Mouse (Mus musculus) MEL (cell line): Measurements from ENCODE around the gene Psmd5. TPM values are rescaled to one million over a fixed set of nuclear protein-coding genes. Genes with fewer than 3 reads are reported as not detected.

Experiments used
- DNase-seq: peaks from one replicate; pipeline ENCODE4 v3.0.0; 2011; ENCODE audit warnings: low read depth, low spot score
- H3K27ac ChIP-seq: 2 replicates; pipeline ENCODE4 v1.5.1; 2012; ENCODE audit warnings: low read depth, mild to moderate bottlenecking, control low read depth, low read length, moderate library complexity; ENCODE audit not compliant: control insufficient read depth
- H3K27me3 ChIP-seq, 2 experiments: fragments of 150-350 bp in 1 of 2; sonication (generic) in 1 of 2; 2 replicates each; pipeline ENCODE4 v1.6.1; 2012; ENCODE audit warnings: low read length in 2 of 2, mild to moderate bottlenecking in 2 of 2, improper control_type of control experiment in 1 of 2, moderate library complexity in 1 of 2; ENCODE audit not compliant: insufficient read depth in 2 of 2, control insufficient read depth in 1 of 2
- H3K36me3 ChIP-seq, 2 experiments: 2 replicates each; pipeline ENCODE4 v1.6.1; 2012 to 2014; ENCODE audit warnings: low read length in 2 of 2, improper control_type of control experiment in 1 of 2, inconsistent platforms in 1 of 2, mild to moderate bottlenecking in 1 of 2; ENCODE audit not compliant: insufficient read depth in 2 of 2, control insufficient read depth in 1 of 2
- H3K4me1 ChIP-seq, 2 experiments: fragments of 150-350 bp in 1 of 2; sonication (generic) in 1 of 2; 2 replicates each; pipeline ENCODE4 v1.6.1; 2012; ENCODE audit warnings: low read length in 2 of 2, improper control_type of control experiment in 1 of 2, mild to moderate bottlenecking in 1 of 2; ENCODE audit not compliant: insufficient read depth in 2 of 2, control insufficient read depth in 1 of 2
- H3K4me3 ChIP-seq, 2 experiments: fragments of 150-350 bp in 1 of 2; sonication (generic) in 1 of 2; 2 replicates each; pipeline ENCODE4 v1.5.1; 2012; ENCODE audit warnings: low read depth in 2 of 2, low read length in 2 of 2, mild to moderate bottlenecking in 2 of 2, moderate library complexity in 2 of 2, control low read depth in 1 of 2, improper control_type of control experiment in 1 of 2; ENCODE audit not compliant: control insufficient read depth in 1 of 2, insufficient read depth in 1 of 2
- H3K79me2 ChIP-seq: 2 replicates; pipeline ENCODE4 v1.6.1; 2012; ENCODE audit warnings: mild to moderate bottlenecking, low read length, moderate library complexity; ENCODE audit not compliant: control insufficient read depth, poor library complexity, insufficient read depth
- H3K9ac ChIP-seq: 2 replicates; pipeline ENCODE4 v1.6.1; 2012; ENCODE audit warnings: low read depth, mild to moderate bottlenecking, control low read depth, low read length, moderate library complexity; ENCODE audit not compliant: control insufficient read depth, poor library complexity, severe bottlenecking
- H3K9me3 ChIP-seq: fragments of 150-350 bp; sonication (generic); replicated peaks from 2 replicates; pipeline ENCODE4 v1.6.1; 2012; ENCODE audit warnings: mild to moderate bottlenecking, low read length, improper control_type of control experiment, moderate library complexity; ENCODE audit not compliant: insufficient read depth
- BHLHE40 ChIP-seq: IDR thresholded peaks from 2 replicates; pipeline ENCODE4 v1.6.1; 2012; ENCODE audit warnings: low read depth, mild to moderate bottlenecking, inconsistent platforms, low read length, improper control_type of control experiment, borderline replicate concordance
- CHD1 ChIP-seq: IDR thresholded peaks from 2 replicates; pipeline ENCODE4 v1.6.1; 2012; ENCODE audit warnings: low read depth, mild to moderate bottlenecking, inconsistent platforms, low read length, improper control_type of control experiment
- CTCF ChIP-seq, 3 experiments: IDR thresholded peaks in 2 of 3; conservative IDR thresholded peaks in 1 of 3; 2 replicates each; pipeline ENCODE4 v1.5.1; 2011 to 2012; ENCODE audit warnings: low read length in 3 of 3, low read depth in 2 of 3, mild to moderate bottlenecking in 2 of 3, improper control_type of control experiment in 1 of 3, inconsistent platforms in 1 of 3, mixed read lengths in 1 of 3, moderate library complexity in 1 of 3; ENCODE audit not compliant: control insufficient read depth in 1 of 3, insufficient read depth in 1 of 3, poor library complexity in 1 of 3, severe bottlenecking in 1 of 3
- E2F4 ChIP-seq: IDR thresholded peaks from 2 replicates; pipeline ENCODE4 v1.6.1; 2011; ENCODE audit warnings: low read depth, low read length, improper control_type of control experiment, borderline replicate concordance
- ELF1 ChIP-seq: IDR thresholded peaks from 2 replicates; pipeline ENCODE4 v1.6.1; 2014; ENCODE audit warnings: low read depth, mild to moderate bottlenecking, inconsistent platforms, low read length, improper control_type of control experiment, moderate library complexity
- EP300 ChIP-seq, 2 experiments: IDR thresholded peaks; 2 replicates each; pipeline ENCODE4 v1.6.1; 2011; ENCODE audit warnings: improper control_type of control experiment in 2 of 2, low read length in 2 of 2, low read depth in 1 of 2, mild to moderate bottlenecking in 1 of 2
- ETS1 ChIP-seq: IDR thresholded peaks from 2 replicates; pipeline ENCODE4 v1.6.1; 2012; ENCODE audit warnings: low read depth, mild to moderate bottlenecking, inconsistent platforms, low read length, improper control_type of control experiment, moderate library complexity
- GABPA ChIP-seq: IDR thresholded peaks from 2 replicates; pipeline ENCODE4 v1.6.1; 2012; ENCODE audit warnings: low read depth, mild to moderate bottlenecking, inconsistent platforms, low read length, improper control_type of control experiment, moderate library complexity
- HCFC1 ChIP-seq: IDR thresholded peaks from 2 replicates; pipeline ENCODE4 v1.6.1; 2012; ENCODE audit warnings: low read depth, mild to moderate bottlenecking, inconsistent platforms, low read length, improper control_type of control experiment, moderate library complexity
- JUND ChIP-seq: IDR thresholded peaks from 2 replicates; pipeline ENCODE4 v1.6.1; 2011; ENCODE audit warnings: low read depth, mild to moderate bottlenecking, improper control_type of control experiment, low read length
- KAT2A ChIP-seq: conservative IDR thresholded peaks from 2 replicates; pipeline ENCODE4 v1.6.1; 2012; ENCODE audit warnings: low read depth, low read length, improper control_type of control experiment, inconsistent platforms
- MAFK ChIP-seq: IDR thresholded peaks from 2 replicates; pipeline ENCODE4 v1.6.1; 2011; ENCODE audit warnings: low read depth, mild to moderate bottlenecking, low read length, improper control_type of control experiment, borderline replicate concordance
- MAZ ChIP-seq: IDR thresholded peaks from 2 replicates; pipeline ENCODE4 v1.6.1; 2012; ENCODE audit warnings: low read depth, mild to moderate bottlenecking, inconsistent platforms, low read length, improper control_type of control experiment
- MEF2A ChIP-seq: IDR thresholded peaks from 2 replicates; pipeline ENCODE4 v1.6.1; 2014; ENCODE audit warnings: low read depth, mild to moderate bottlenecking, inconsistent platforms, low read length, improper control_type of control experiment; ENCODE audit not compliant: poor library complexity, insufficient replicate concordance, severe bottlenecking; ENCODE audit errors: extremely low read depth
- MXI1 ChIP-seq: IDR thresholded peaks from 2 replicates; pipeline ENCODE4 v1.6.1; 2011; ENCODE audit warnings: mild to moderate bottlenecking, low read depth, low read length, improper control_type of control experiment
- MYB ChIP-seq: IDR thresholded peaks from 2 replicates; pipeline ENCODE4 v1.6.1; 2011; ENCODE audit warnings: mild to moderate bottlenecking, low read depth, low read length, improper control_type of control experiment
- MYC ChIP-seq: IDR thresholded peaks from 2 replicates; pipeline ENCODE4 v1.6.1; 2011; ENCODE audit warnings: low read depth, mild to moderate bottlenecking, low read length, improper control_type of control experiment, moderate library complexity
- NELFE ChIP-seq: IDR thresholded peaks from 2 replicates; pipeline ENCODE4 v1.6.1; 2011; ENCODE audit warnings: low read depth, low read length, improper control_type of control experiment
- NRF1 ChIP-seq: IDR thresholded peaks from 2 replicates; pipeline ENCODE4 v1.6.1; 2014; ENCODE audit warnings: low read depth, mild to moderate bottlenecking, inconsistent platforms, low read length, improper control_type of control experiment, moderate library complexity; ENCODE audit not compliant: poor library complexity, insufficient read depth, severe bottlenecking
- POLR2A ChIP-seq, 2 experiments: IDR thresholded peaks; 2 replicates each; pipeline ENCODE4 v1.6.1; 2011 to 2012; ENCODE audit warnings: low read length in 2 of 2, mild to moderate bottlenecking in 2 of 2, control low read depth in 1 of 2, improper control_type of control experiment in 1 of 2, low read depth in 1 of 2, moderate library complexity in 1 of 2; ENCODE audit not compliant: control insufficient read depth in 1 of 2, insufficient read depth in 1 of 2, poor library complexity in 1 of 2
- POLR2AphosphoS2 ChIP-seq: IDR thresholded peaks from 2 replicates; pipeline ENCODE4 v1.6.1; 2011; ENCODE audit warnings: low read length, improper control_type of control experiment
- POLR2AphosphoS5 ChIP-seq: IDR thresholded peaks from 2 replicates; pipeline ENCODE4 v1.6.1; 2012; ENCODE audit warnings: low read depth, borderline replicate concordance, mild to moderate bottlenecking, inconsistent platforms, low read length, moderate library complexity, mixed read lengths
- RAD21 ChIP-seq: IDR thresholded peaks from 2 replicates; pipeline ENCODE4 v1.6.1; 2011; ENCODE audit warnings: mild to moderate bottlenecking, low read depth, low read length, improper control_type of control experiment
- RCOR1 ChIP-seq: IDR thresholded peaks from 2 replicates; pipeline ENCODE4 v1.6.1; 2012; ENCODE audit warnings: low read depth, mild to moderate bottlenecking, inconsistent platforms, low read length, improper control_type of control experiment
- SIN3A ChIP-seq: IDR thresholded peaks from 2 replicates; pipeline ENCODE4 v1.6.1; 2012; ENCODE audit warnings: low read length, improper control_type of control experiment, inconsistent platforms
- SMC3 ChIP-seq: IDR thresholded peaks from 2 replicates; pipeline ENCODE4 v1.6.1; 2011; ENCODE audit warnings: low read depth, low read length, improper control_type of control experiment
- TAL1 ChIP-seq: IDR thresholded peaks from 2 replicates; pipeline ENCODE4 v1.6.1; 2012; ENCODE audit warnings: mild to moderate bottlenecking, inconsistent platforms, low read length, moderate library complexity, mixed read lengths
- TBP ChIP-seq: IDR thresholded peaks from 2 replicates; pipeline ENCODE4 v1.8.0; 2011; ENCODE audit warnings: low read depth, low read length, improper control_type of control experiment
- TCF12 ChIP-seq: IDR thresholded peaks from 2 replicates; pipeline ENCODE4 v1.6.1; 2014; ENCODE audit warnings: low read depth, mild to moderate bottlenecking, inconsistent platforms, low read length, improper control_type of control experiment, moderate library complexity
- UBTF ChIP-seq: IDR thresholded peaks from 2 replicates; pipeline ENCODE4 v1.6.1; 2012; ENCODE audit warnings: low read depth, mild to moderate bottlenecking, inconsistent platforms, low read length, improper control_type of control experiment, moderate library complexity, borderline replicate concordance; ENCODE audit not compliant: insufficient read depth
- USF1 ChIP-seq: IDR thresholded peaks from 2 replicates; pipeline ENCODE4 v1.6.1; 2014; ENCODE audit warnings: low read depth, mild to moderate bottlenecking, inconsistent platforms, low read length, improper control_type of control experiment, moderate library complexity
- USF2 ChIP-seq, 2 experiments: IDR thresholded peaks; 2 replicates each; pipeline ENCODE4 v1.6.1; 2011 to 2012; ENCODE audit warnings: improper control_type of control experiment in 2 of 2, low read length in 2 of 2, borderline replicate concordance in 1 of 2, inconsistent platforms in 1 of 2, low read depth in 1 of 2, mild to moderate bottlenecking in 1 of 2; ENCODE audit not compliant: insufficient read depth in 1 of 2
- ZKSCAN1 ChIP-seq: IDR thresholded peaks from 2 replicates; pipeline ENCODE4 v1.6.1; 2012; ENCODE audit warnings: low read depth, mild to moderate bottlenecking, inconsistent platforms, low read length, improper control_type of control experiment, moderate library complexity
- ZMIZ1 ChIP-seq: IDR thresholded peaks from 2 replicates; pipeline ENCODE4 v1.6.1; 2012; ENCODE audit warnings: low read depth, mild to moderate bottlenecking, inconsistent platforms, low read length, improper control_type of control experiment, moderate library complexity
- ZNF384 ChIP-seq: IDR thresholded peaks from 2 replicates; pipeline ENCODE4 v1.6.1; 2012; ENCODE audit warnings: low read depth, mild to moderate bottlenecking, inconsistent platforms, low read length, improper control_type of control experiment
- polyA plus RNA-seq, 2 experiments: library from polyadenylated mRNA; stranded (reverse) in 1 of 2; unstranded in 1 of 2; fragments of >175 nt in 1 of 2; fragments of >200 nt in 1 of 2; gene quantifications; 2 replicates each; pipeline versions ENCODE4 v1.2.1 to v1.2.4; 2012; ENCODE audit warnings: low replicate concordance in 2 of 2, low read depth in 1 of 2; ENCODE audit not compliant: insufficient read length in 2 of 2, insufficient read depth in 1 of 2, missing spikeins in 1 of 2
- total RNA-seq: library from RNA; depleted of rRNA; stranded (reverse); fragments of 300-350 nt; gene quantifications from 2 replicates; pipeline ENCODE4 v1.2.3, GENCODE M21; 2012

The Psmd5 gene
- total and polyA plus RNA-seq, 3 experiments = 48.1 to 70.3 TPM; not detected in 1

DNA sequence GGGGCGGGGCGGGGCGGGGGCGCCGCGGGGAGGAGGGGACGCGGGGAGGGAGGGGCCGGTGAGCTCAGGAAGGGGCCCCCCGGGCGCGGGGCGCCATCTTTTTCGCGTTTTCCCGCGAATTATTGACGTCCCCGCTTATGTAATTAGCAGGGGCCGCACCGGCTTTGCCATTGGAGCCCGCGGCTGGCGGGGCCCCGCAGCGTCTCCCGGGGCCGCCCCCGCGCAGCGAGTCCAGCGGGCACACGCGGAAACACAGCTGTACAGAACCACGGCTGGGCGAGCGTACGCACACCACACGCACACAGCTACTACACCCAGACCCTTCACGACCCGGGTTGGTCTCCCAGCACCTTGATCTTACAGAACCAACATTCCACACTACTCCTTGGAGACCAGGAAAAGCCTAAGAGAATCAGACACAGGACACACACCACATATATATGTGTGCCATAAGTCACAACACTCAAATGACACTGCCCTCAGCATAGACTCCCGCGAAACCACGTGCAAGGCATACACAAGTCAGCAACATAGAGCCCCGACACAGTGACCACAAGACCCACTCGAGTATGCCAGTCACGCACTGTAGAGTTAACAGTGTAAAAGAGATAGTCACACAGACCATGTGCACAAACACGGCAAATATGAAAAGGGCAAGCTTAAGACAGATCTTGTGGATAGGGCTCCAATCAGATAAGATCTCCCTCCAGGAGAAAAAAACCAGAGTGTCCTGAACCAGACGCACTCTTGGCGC is 39.5 kb upstream of the Psmd5 start:
- H3K9ac ChIP-seq = peak overlapping the region; percentile 97
- H3K4me1 ChIP-seq = peaks cover 0 to 9% of the 10 kb centered on the region in 2 experiments; a peak in 2 of 4 replicates
- no peaks in the 10 kb centered on the region; a peak in 1 of 4 replicates for H3K27me3 ChIP-seq
- H3K79me2 ChIP-seq = peaks cover 5% of the 10 kb centered on the region
- no peaks in the 10 kb centered on the region for H3K9me3 ChIP-seq
- peak overlapping the region; percentile 55 for H3K27ac ChIP-seq
- H3K36me3 ChIP-seq = peaks cover 0 to 4% of the 10 kb centered on the region in 2 experiments; a peak in 1 of 4 replicates
- peak overlapping the region; percentile 65 to 94 for H3K4me3 ChIP-seq
- DNase-seq = peak; percentile 82
- peak; percentile 20; the same call in 1 of the 2 replicates for TF ChIP-seq NRF1
- TF ChIP-seq CHD1 = no peak
- TF ChIP-seq POLR2AphosphoS2 = no peak
- TF ChIP-seq MXI1 = peak; percentile 59
- no peak for TF ChIP-seq SMC3
- TF ChIP-seq TCF12 = no peak; the same call in 1 of the 2 replicates
- TF ChIP-seq ETS1 = no peak
- no peak for TF ChIP-seq GABPA
- TF ChIP-seq ELF1 = no peak
- no peak for TF ChIP-seq USF2 (IDR thresholded peaks at IDR 0.05; ENCODE audit: borderline replicate concordance in 1 of 2, insufficient read depth in 1 of 2, low read depth in 1 of 2, low read length in 2 of 2)
- TF ChIP-seq ZKSCAN1 = no peak
- TF ChIP-seq POLR2A (IDR thresholded peaks at IDR 0.05; ENCODE audit: control insufficient read depth in 1 of 2, insufficient read depth in 1 of 2, low read depth in 1 of 2, low read length in 2 of 2, poor library complexity in 1 of 2) = peak; percentile 61 to 79; a peak in 3 of 4 replicates
- TF ChIP-seq CTCF (IDR thresholded peaks at IDR 0.05 in 2 of 3, conservative IDR thresholded peaks at IDR 0.05 in 1 of 3; ENCODE audit: control insufficient read depth in 1 of 3, insufficient read depth in 1 of 3, low read depth in 2 of 3, low read length in 3 of 3, poor library complexity in 1 of 3, severe bottlenecking in 1 of 3) = no peak
- no peak for TF ChIP-seq KAT2A
- no peak for TF ChIP-seq ZMIZ1
- no peak for TF ChIP-seq RAD21
- peak; percentile 38; the same call in 1 of the 2 replicates for TF ChIP-seq ZNF384
- TF ChIP-seq HCFC1 = peak; percentile 60; the same call in 1 of the 2 replicates
- no peak; the same call in 1 of the 2 replicates for TF ChIP-seq MYC
- peak; percentile 73; the same call in 1 of the 2 replicates for TF ChIP-seq SIN3A
- TF ChIP-seq E2F4 = peak; percentile 74; the same call in 1 of the 2 replicates
- TF ChIP-seq RCOR1 = no peak
- peak; percentile 64 for TF ChIP-seq NELFE
- TF ChIP-seq JUND = no peak
- no peak for TF ChIP-seq MEF2A
- TF ChIP-seq USF1 = no peak
- peak; percentile 58; the same call in 1 of the 2 replicates for TF ChIP-seq MAZ
- peak; percentile 45; the same call in 1 of the 2 replicates for TF ChIP-seq TBP
- no peak for TF ChIP-seq BHLHE40
- no peak for TF ChIP-seq POLR2AphosphoS5
- TF ChIP-seq MYB = no peak
- no peak for TF ChIP-seq UBTF
- no peak for TF ChIP-seq EP300 (IDR thresholded peaks at IDR 0.05; ENCODE audit: low read depth in 1 of 2, low read length in 2 of 2)
- TF ChIP-seq MAFK = no peak
- TF ChIP-seq TAL1 = no peak
